Mouse (Mus musculus) CH12.LX (cell line): ENCODE results near the gene Dnajc6. TPM values are rescaled to one million over a fixed set of nuclear protein-coding genes. Genes with fewer than 3 reads are reported as not detected.

Experiments
- DNase-seq: peaks from one replicate; pipeline ENCODE4 v3.0.0-alpha.2; 2013; ENCODE audit errors: extremely low read depth
- H3K27ac ChIP-seq: 2 replicates; pipeline ENCODE4 v1.5.1; 2012; ENCODE audit warnings: low read depth, mild to moderate bottlenecking, control low read depth, moderate library complexity; ENCODE audit not compliant: insufficient read depth
- H3K27me3 ChIP-seq: replicated peaks from 2 replicates; pipeline ENCODE3; 2012; ENCODE audit warnings: inconsistent platforms
- H3K36me3 ChIP-seq, 2 experiments: replicated peaks in 1 of 2; 2 replicates each; pipeline versions ENCODE3 to v1.6.1; 2012; ENCODE audit warnings: inconsistent platforms in 1 of 2, low read length in 1 of 2, mild to moderate bottlenecking in 1 of 2, mixed read lengths in 1 of 2, moderate library complexity in 1 of 2; ENCODE audit not compliant: control insufficient read depth in 1 of 2, insufficient read depth in 1 of 2
- H3K4me1 ChIP-seq, 2 experiments: 2 replicates each; pipeline ENCODE4 v1.6.1; 2012; ENCODE audit warnings: inconsistent platforms in 1 of 2, moderate library complexity in 1 of 2; ENCODE audit not compliant: insufficient read depth in 2 of 2, control insufficient read depth in 1 of 2
- H3K4me2 ChIP-seq: 2 replicates; pipeline ENCODE4 v1.6.1; 2012; ENCODE audit warnings: low read depth, mild to moderate bottlenecking, control low read depth; ENCODE audit not compliant: poor library complexity, insufficient read depth, severe bottlenecking
- H3K4me3 ChIP-seq, 3 experiments: fragments of 150-350 bp in 1 of 3; sonication (generic) in 1 of 3; replicated peaks in 1 of 3; 2 replicates each; pipeline versions ENCODE3 to v1.5.1; 2011 to 2012; ENCODE audit warnings: low read depth in 2 of 3, low read length in 2 of 3, mild to moderate bottlenecking in 2 of 3, moderate library complexity in 2 of 3, control low read depth in 1 of 3, improper control_type of control experiment in 1 of 3, inconsistent platforms in 1 of 3, mixed read lengths in 1 of 3; ENCODE audit not compliant: poor library complexity in 1 of 3
- H3K79me2 ChIP-seq: replicated peaks from 2 replicates; pipeline ENCODE4 v1.6.1; 2012; ENCODE audit warnings: mild to moderate bottlenecking, moderate library complexity; ENCODE audit not compliant: control insufficient read depth, poor library complexity, insufficient read depth, severe bottlenecking; ENCODE audit errors: extremely low read depth
- H3K9ac ChIP-seq: 2 replicates; pipeline ENCODE4 v1.6.1; 2012; ENCODE audit warnings: low read depth, mild to moderate bottlenecking, control low read depth, moderate library complexity; ENCODE audit not compliant: insufficient read depth
- H3K9me3 ChIP-seq: replicated peaks from 2 replicates; pipeline ENCODE3; 2012; ENCODE audit warnings: low read length, inconsistent platforms, mixed read lengths
- BHLHE40 ChIP-seq: IDR thresholded peaks from 2 replicates; pipeline ENCODE4 v1.6.1; 2011; ENCODE audit warnings: mild to moderate bottlenecking, low read depth, low read length, improper control_type of control experiment
- CHD1 ChIP-seq: IDR thresholded peaks from 2 replicates; pipeline ENCODE4 v1.6.1; 2012; ENCODE audit warnings: low read depth, low read length, improper control_type of control experiment, inconsistent platforms
- CHD2 ChIP-seq: IDR thresholded peaks from 2 replicates; pipeline ENCODE4 v1.6.1; 2011; ENCODE audit warnings: low read length, improper control_type of control experiment
- CTCF ChIP-seq, 2 experiments: IDR thresholded peaks in 1 of 2; conservative IDR thresholded peaks in 1 of 2; 2 replicates each; pipeline ENCODE4 v1.5.1; 2011 to 2012; ENCODE audit warnings: low read depth in 2 of 2, low read length in 2 of 2, improper control_type of control experiment in 1 of 2, inconsistent platforms in 1 of 2, mild to moderate bottlenecking in 1 of 2, moderate library complexity in 1 of 2
- E2F4 ChIP-seq: IDR thresholded peaks from 2 replicates; pipeline ENCODE4 v1.6.1; 2011; ENCODE audit warnings: low read depth, low read length, improper control_type of control experiment; ENCODE audit not compliant: insufficient replicate concordance
- ELF1 ChIP-seq: IDR thresholded peaks from 2 replicates; pipeline ENCODE4 v1.6.1; 2014; ENCODE audit warnings: low read depth, mild to moderate bottlenecking, inconsistent platforms, low read length, improper control_type of control experiment
- EP300 ChIP-seq: IDR thresholded peaks from 2 replicates; pipeline ENCODE4 v1.6.1; 2011; ENCODE audit warnings: low read length, improper control_type of control experiment
- ETS1 ChIP-seq: conservative IDR thresholded peaks from 2 replicates; pipeline ENCODE4 v1.6.1; 2012; ENCODE audit warnings: low read depth, mild to moderate bottlenecking, inconsistent platforms, low read length, improper control_type of control experiment, moderate library complexity
- HCFC1 ChIP-seq: IDR thresholded peaks from 2 replicates; pipeline ENCODE4 v1.6.1; 2012; ENCODE audit warnings: low read depth, mild to moderate bottlenecking, inconsistent platforms, low read length, improper control_type of control experiment
- IRF4 ChIP-seq: IDR thresholded peaks from 2 replicates; pipeline ENCODE4 v1.6.1; 2014; ENCODE audit warnings: low read depth, mild to moderate bottlenecking, inconsistent platforms, low read length, improper control_type of control experiment
- JUN ChIP-seq: IDR thresholded peaks from 2 replicates; pipeline ENCODE4 v1.6.1; 2011; ENCODE audit warnings: low read depth, mild to moderate bottlenecking, low read length, improper control_type of control experiment, moderate library complexity; ENCODE audit not compliant: insufficient read depth
- JUND ChIP-seq: conservative IDR thresholded peaks from 2 replicates; pipeline ENCODE4 v1.6.1; 2011; ENCODE audit warnings: low read depth, low read length, improper control_type of control experiment
- KAT2A ChIP-seq: IDR thresholded peaks from 2 replicates; pipeline ENCODE4 v1.6.1; 2012; ENCODE audit warnings: low read length, improper control_type of control experiment, inconsistent platforms; ENCODE audit not compliant: insufficient replicate concordance
- MAX ChIP-seq: IDR thresholded peaks from 2 replicates; pipeline ENCODE4 v1.6.1; 2011; ENCODE audit warnings: low read length, improper control_type of control experiment
- MXI1 ChIP-seq: IDR thresholded peaks from 2 replicates; pipeline ENCODE4 v1.6.1; 2011; ENCODE audit warnings: mild to moderate bottlenecking, low read depth, low read length, improper control_type of control experiment
- MYC ChIP-seq: IDR thresholded peaks from 2 replicates; pipeline ENCODE4 v1.6.1; 2011; ENCODE audit warnings: low read depth, mild to moderate bottlenecking, improper control_type of control experiment, low read length
- NRF1 ChIP-seq: IDR thresholded peaks from 2 replicates; pipeline ENCODE4 v1.6.1; 2014; ENCODE audit warnings: low read depth, mild to moderate bottlenecking, inconsistent platforms, low read length, improper control_type of control experiment, moderate library complexity
- PAX5 ChIP-seq: IDR thresholded peaks from 2 replicates; pipeline ENCODE4 v1.6.1; 2012; ENCODE audit warnings: low read length, inconsistent platforms, mixed read lengths
- RAD21 ChIP-seq: IDR thresholded peaks from 2 replicates; pipeline ENCODE4 v1.6.1; 2011; ENCODE audit warnings: low read depth, mild to moderate bottlenecking, low read length, improper control_type of control experiment, moderate library complexity
- SMC3 ChIP-seq: IDR thresholded peaks from 2 replicates; pipeline ENCODE4 v1.6.1; 2011; ENCODE audit warnings: low read depth, low read length, improper control_type of control experiment
- TBP ChIP-seq: conservative IDR thresholded peaks from 2 replicates; pipeline ENCODE4 v1.6.1; 2011; ENCODE audit warnings: low read depth, low read length, improper control_type of control experiment
- TCF12 ChIP-seq: IDR thresholded peaks from 2 replicates; pipeline ENCODE4 v1.6.1; 2014; ENCODE audit warnings: low read depth, mild to moderate bottlenecking, inconsistent platforms, low read length, improper control_type of control experiment
- UBTF ChIP-seq: IDR thresholded peaks from 2 replicates; pipeline ENCODE4 v1.6.1; 2012; ENCODE audit warnings: low read depth, mild to moderate bottlenecking, inconsistent platforms, low read length, improper control_type of control experiment, moderate library complexity
- USF1 ChIP-seq: IDR thresholded peaks from 2 replicates; pipeline ENCODE4 v1.6.1; 2014; ENCODE audit warnings: low read depth, mild to moderate bottlenecking, inconsistent platforms, low read length, improper control_type of control experiment
- USF2 ChIP-seq: conservative IDR thresholded peaks from 2 replicates; pipeline ENCODE4 v1.6.1; 2011; ENCODE audit warnings: low read depth, low read length, improper control_type of control experiment
- ZC3H11A ChIP-seq: IDR thresholded peaks from 2 replicates; pipeline ENCODE4 v1.6.1; 2012; ENCODE audit warnings: low read depth, mild to moderate bottlenecking, inconsistent platforms, low read length, improper control_type of control experiment
- ZNF384 ChIP-seq: IDR thresholded peaks from 2 replicates; pipeline ENCODE4 v1.6.1; 2012; ENCODE audit warnings: low read depth, low read length, improper control_type of control experiment, inconsistent platforms
- dilution Hi-C: fragments of 300-500 bp; cut with MboI; formaldehyde crosslinking; loops from 2 replicates; pipeline ENCODE4 v1.14.3; 2020; ENCODE audit warnings: low sequenced_read_pairs; ENCODE audit not compliant: extremely low pct_unique_long_range_greater_than_20kb, extremely low pct_ligation_motif_present
- in situ Hi-C: fragments of 300-500 bp; cut with MboI; formaldehyde crosslinking; loops from 3 replicates; pipeline ENCODE4 v1.14.3; 2019; ENCODE audit warnings: low sequenced_read_pairs, low pct_ligation_motif_present, low pct_unique_long_range_greater_than_20kb, mixed read lengths
- polyA plus RNA-seq: library from polyadenylated mRNA; unstranded; fragments of >175 nt; gene quantifications from 2 replicates; pipeline ENCODE4 v1.2.1, GENCODE M21; 2012; ENCODE audit warnings: low read depth; ENCODE audit not compliant: insufficient read length
- total RNA-seq, 2 experiments: library from RNA; depleted of rRNA; stranded (reverse); fragments of 300-350 nt in 1 of 2; fragments of >200 nt in 1 of 2; gene quantifications; 2 replicates each; pipeline ENCODE4 v1.2.3; 2012 to 2014

The Dnajc6 gene
- total and polyA plus RNA-seq, 3 experiments, result not detected

- Histone ChIP-seq H3K79me2 (no peaks in the 10 kb centered on the region), H3K4me1 (no peaks in the 10 kb centered on the region), H3K4me3 (no peak overlapping the region), H3K36me3 (peaks cover 0 to 47% of the 10 kb centered on the region in 2 experiments), H3K27ac (no peak overlapping the region), H3K27me3 (no peaks in the 10 kb centered on the region), H3K9me3 (no peaks in the 10 kb centered on the region), H3K9ac (no peak overlapping the region), H3K4me2 (no peak overlapping the region)
- in situ Hi-C loops, result no loop called here
- no peak for DNase-seq
- TF ChIP-seq RAD21 (no peak), CHD1 (no peak), USF2 (no peak), BHLHE40 (no peak), SMC3 (no peak), ZNF384 (no peak), ELF1 (no peak), JUND (no peak), NRF1 (no peak), TBP (no peak), KAT2A (no peak), E2F4 (no peak), CTCF (conservative IDR thresholded peaks at IDR 0.05 in 1 of 2, IDR thresholded peaks at IDR 0.05 in 1 of 2; ENCODE audit: low read depth in 2 of 2, low read length in 2 of 2) (no peak), MAX (no peak), EP300 (no peak), USF1 (no peak)
- dilution Hi-C loops, result no loop called here
These were observed 36.3 kb upstream of the Dnajc6 start for GRCm38 (mm10) chr4:101460114-101460513.

- H3K79me2 ChIP-seq, result no peaks in the 10 kb centered on the region
- H3K9ac ChIP-seq, result no peak overlapping the region
- no peak overlapping the region for H3K4me3 ChIP-seq
- H3K4me1 ChIP-seq, result no peaks in the 10 kb centered on the region
- H3K9me3 ChIP-seq, result no peaks in the 10 kb centered on the region
- no peaks in the 10 kb centered on the region for H3K27me3 ChIP-seq
- in situ Hi-C loops (no loop called here), dilution Hi-C loops (no loop called here)
- no peak overlapping the region for H3K4me2 ChIP-seq
- H3K27ac ChIP-seq, result no peak overlapping the region
- TF ChIP-seq IRF4, result no peak
- no peak for TF ChIP-seq RAD21
- TF ChIP-seq MYC, result no peak
- no peak for TF ChIP-seq EP300
- TF ChIP-seq TCF12, result no peak
- no peak for TF ChIP-seq JUN
- TF ChIP-seq ETS1, result no peak
- no peak for TF ChIP-seq ZC3H11A
- TF ChIP-seq CHD2, result no peak
- no peak for TF ChIP-seq HCFC1
- TF ChIP-seq BHLHE40, result no peak
- no peak for TF ChIP-seq UBTF
- no peak for TF ChIP-seq MXI1
- no peak for TF ChIP-seq ELF1
- no peak for TF ChIP-seq PAX5
- TF ChIP-seq CTCF (conservative IDR thresholded peaks at IDR 0.05 in 1 of 2, IDR thresholded peaks at IDR 0.05 in 1 of 2; ENCODE audit: low read depth in 2 of 2, low read length in 2 of 2), result no peak
- no peak for TF ChIP-seq USF1
- no peak for TF ChIP-seq TBP
- H3K36me3 ChIP-seq, result peaks cover 0 to 53% of the 10 kb centered on the region in 2 experiments
- DNase-seq, result no peak
These were observed 34.4 kb upstream of the Dnajc6 start for GRCm38 (mm10) chr4:101462065-101462464.
